Mouse (Mus musculus) bone marrow macrophage, adult 2 months (primary cell): ENCODE data around the gene Kcnj9.

ENCODE experiments used
- CTCF ChIP-seq: IDR thresholded peaks from 2 replicates; pipeline ENCODE4 v1.5.1; 2012; ENCODE audit warnings: low read depth, mild to moderate bottlenecking, low read length, moderate library complexity
- POLR2A ChIP-seq: IDR thresholded peaks from 2 replicates; pipeline ENCODE4 v1.6.1; 2012; ENCODE audit warnings: mild to moderate bottlenecking, low read depth, low read length, borderline replicate concordance

GRCm38 (mm10) chr1:172326684-172327083 is 2.4 kb downstream of the Kcnj9 start:
- TF ChIP-seq CTCF (no peak), POLR2A (no peak)
